Mouse (Mus musculus) limb, embryonic 13.5 days (tissue): Measurements from ENCODE around the gene Msmb. TPM values are rescaled to one million over a fixed set of nuclear protein-coding genes. Genes with fewer than 3 reads are reported as not detected.
"Not testable (repeated sequence)": the region's sequence is repeated elsewhere in the genome, so short reads cannot be mapped to it uniquely, and the experiment has no call there.

Experiments used
- ATAC-seq: fragments of 200-750 bp; cut with Nextera tagmentation; 2 replicates; pipeline ENCODE4 v1.8.0; 2017; ENCODE audit warnings: low read depth, moderate number of reproducible peaks, moderate TSS enrichment; ENCODE audit not compliant: low FRiP score
- H3K27ac ChIP-seq: fragments of 300-500 bp; sonication (generic); 2 replicates; pipeline ENCODE4 v1.5.1; 2015; ENCODE audit warnings: inconsistent platforms, mild to moderate bottlenecking, moderate library complexity
- H3K27me3 ChIP-seq: fragments of 300-500 bp; sonication (generic); 2 replicates; pipeline ENCODE4 v1.6.1; 2015; ENCODE audit warnings: mild to moderate bottlenecking, inconsistent platforms
- H3K36me3 ChIP-seq: fragments of 300-500 bp; sonication (generic); 2 replicates; pipeline ENCODE4 v1.6.1; 2015; ENCODE audit warnings: inconsistent platforms, mild to moderate bottlenecking, moderate library complexity
- H3K4me1 ChIP-seq: fragments of 300-500 bp; sonication (generic); 2 replicates; pipeline ENCODE4 v1.6.1; 2015; ENCODE audit warnings: inconsistent platforms
- H3K4me2 ChIP-seq: fragments of 300-500 bp; sonication (generic); replicated peaks from 2 replicates; pipeline ENCODE4 v1.6.1; 2015; ENCODE audit warnings: inconsistent platforms, mild to moderate bottlenecking, moderate library complexity
- H3K4me3 ChIP-seq: fragments of 300-500 bp; sonication (generic); 2 replicates; pipeline ENCODE4 v1.5.1; 2015; ENCODE audit warnings: moderate library complexity, mild to moderate bottlenecking, inconsistent platforms
- H3K9ac ChIP-seq: fragments of 300-500 bp; sonication (generic); 2 replicates; pipeline ENCODE4 v1.6.1; 2015; ENCODE audit warnings: mild to moderate bottlenecking, inconsistent platforms
- H3K9me3 ChIP-seq: fragments of 300-500 bp; sonication (generic); 2 replicates; pipeline ENCODE4 v1.6.1; 2016; ENCODE audit warnings: inconsistent platforms
- WGBS: fragments of 180-500 bp; shearing (Covaris S2); methylation state at CpG from one replicate; pipeline ENCODE4 v1.1.7; 2015; 5-methylcytosine and 5-hydroxymethylcytosine counted together
- polyA plus RNA-seq: library from polyadenylated mRNA; unstranded; fragments of >200 nt; fragmentation: Nextera tagmentation; extraction: Ambion mirVana; gene quantifications from 2 replicates; pipeline ENCODE4 v1.2.1, GENCODE M21; 2015

The Msmb gene
- polyA plus RNA-seq, 1 experiment from 2014 or later, result not detected

- Histone ChIP-seq H3K9me3 (no peaks in the 10 kb centered on the region), H3K9ac (peak overlapping the region; percentile 69)
Observed at GRCm38 (mm10) chr14:32165278-32166061, 23.6 kb downstream of the Msmb start.

GRCm38 (mm10) chr14:32166062-32166441 is 24.2 kb downstream of the Msmb start:
- H3K4me1 ChIP-seq, result peaks cover 29% of the 10 kb centered on the region
- ATAC-seq, result no peak
- peaks cover 4% of the 10 kb centered on the region for H3K36me3 ChIP-seq
- peak overlapping the region; percentile 54 for H3K4me3 ChIP-seq
- H3K9me3 ChIP-seq, result no peaks in the 10 kb centered on the region
- no peak overlapping the region for H3K27ac ChIP-seq
- no peaks in the 10 kb centered on the region for H3K27me3 ChIP-seq
- peak overlapping the region; percentile 94 for H3K4me2 ChIP-seq
- no peak overlapping the region for H3K9ac ChIP-seq
- WGBS, result 56% methylated on average over 2 of the region's 2 CpGs

More at GRCm38 (mm10) chr14:32165278-32166061, 23.6 kb downstream of the Msmb start:
- peak overlapping the region; percentile 54 for H3K4me3 ChIP-seq
- under 1% methylated on average over 40 of the region's 42 CpGs for WGBS
- H3K4me1 ChIP-seq, result peaks cover 35% of the 10 kb centered on the region
- H3K27me3 ChIP-seq, result no peaks in the 10 kb centered on the region
- no peaks in the 10 kb centered on the region for H3K36me3 ChIP-seq
- peak; percentile 85 for ATAC-seq
- H3K27ac ChIP-seq, result peak overlapping the region; percentile 90
- peak overlapping the region; percentile 94 for H3K4me2 ChIP-seq

- 74% methylated on average over 1 of the region's 1 CpGs for WGBS
- Histone ChIP-seq H3K4me1 (peaks cover 21% of the 10 kb centered on the region), H3K27me3 (no peaks in the 10 kb centered on the region), H3K4me3 (no peak overlapping the region), H3K36me3 (peaks cover 6% of the 10 kb centered on the region), H3K27ac (no peak overlapping the region), H3K9ac (no peak overlapping the region), H3K4me2 (peak overlapping the region; percentile 94), H3K9me3 (no peaks in the 10 kb centered on the region)
- ATAC-seq, result no peak
Observed at GRCm38 (mm10) chr14:32166840-32167239, 25.0 kb downstream of the Msmb start.

GRCm38 (mm10) chr14:32167326-32167725 is 25.5 kb downstream of the Msmb start:
- peaks cover 10% of the 10 kb centered on the region for H3K36me3 ChIP-seq
- H3K9ac ChIP-seq, result no peak overlapping the region
- no peak for ATAC-seq
- 91% methylated on average over 5 of the region's 5 CpGs for WGBS
- no peaks in the 10 kb centered on the region for H3K9me3 ChIP-seq
- no peak overlapping the region for H3K4me3 ChIP-seq
- H3K4me2 ChIP-seq, result no peak overlapping the region
- H3K27ac ChIP-seq, result no peak overlapping the region
- H3K27me3 ChIP-seq, result no peaks in the 10 kb centered on the region
- peaks cover 16% of the 10 kb centered on the region for H3K4me1 ChIP-seq

- Histone ChIP-seq H3K4me2 (no peak overlapping the region), H3K27me3 (no peaks in the 10 kb centered on the region), H3K27ac (no peak overlapping the region), H3K36me3 (peaks cover 22% of the 10 kb centered on the region), H3K9ac (no peak overlapping the region), H3K4me3 (no peak overlapping the region), H3K9me3 (no peaks in the 10 kb centered on the region), H3K4me1 (peaks cover 16% of the 10 kb centered on the region)
- WGBS, result 88% methylated on average over 3 of the region's 3 CpGs
- ATAC-seq, result no peak
Observed at GRCm38 (mm10) chr14:32168653-32169231, 26.9 kb downstream of the Msmb start.

GRCm38 (mm10) chr14:32170137-32170536 is 28.3 kb downstream of the Msmb start:
- 87% methylated on average over 4 of the region's 4 CpGs for WGBS
- Histone ChIP-seq H3K4me1 (peaks cover 10% of the 10 kb centered on the region), H3K4me3 (no peak overlapping the region), H3K27me3 (no peaks in the 10 kb centered on the region), H3K4me2 (no peak overlapping the region), H3K9me3 (no peaks in the 10 kb centered on the region), H3K27ac (no peak overlapping the region), H3K36me3 (peaks cover 29% of the 10 kb centered on the region), H3K9ac (no peak overlapping the region)
- ATAC-seq, result no peak

GRCm38 (mm10) chr14:32175310-32175709 is 33.5 kb downstream of the Msmb start:
- Histone ChIP-seq H3K4me1 (no peaks in the 10 kb centered on the region), H3K9me3 (no peaks in the 10 kb centered on the region), H3K4me3 (no peak overlapping the region), H3K9ac (no peak overlapping the region), H3K27me3 (no peaks in the 10 kb centered on the region), H3K4me2 (no peak overlapping the region), H3K27ac (no peak overlapping the region), H3K36me3 (peaks cover 49% of the 10 kb centered on the region)
- no peak for ATAC-seq
- 82% methylated on average over 2 of the region's 2 CpGs for WGBS

- H3K4me1 ChIP-seq, ATAC-seq, H3K4me2 ChIP-seq, H3K9ac ChIP-seq, H3K27ac ChIP-seq, H3K4me3 ChIP-seq, H3K9me3 ChIP-seq, H3K27me3 ChIP-seq: not testable (repeated sequence)
- WGBS, result 79% methylated on average over 5 of the region's 5 CpGs
- peaks cover 53% of the 10 kb centered on the region for H3K36me3 ChIP-seq
Observed at GRCm38 (mm10) chr14:32176590-32176989, 34.8 kb downstream of the Msmb start.

- Histone ChIP-seq H3K4me3 (no peak overlapping the region), H3K4me1 (no peaks in the 10 kb centered on the region), H3K9me3 (no peaks in the 10 kb centered on the region), H3K27ac (no peak overlapping the region), H3K4me2 (no peak overlapping the region), H3K9ac (no peak overlapping the region), H3K36me3 (peaks cover 56% of the 10 kb centered on the region), H3K27me3 (no peaks in the 10 kb centered on the region)
- 92% methylated on average over 10 of the region's 10 CpGs for WGBS
- ATAC-seq, result no peak
Observed at GRCm38 (mm10) chr14:32179393-32180195, 37.8 kb downstream of the Msmb start.

- Histone ChIP-seq H3K27ac (no peak overlapping the region), H3K9ac (no peak overlapping the region), H3K4me3 (no peak overlapping the region), H3K4me2 (no peak overlapping the region), H3K9me3 (no peaks in the 10 kb centered on the region), H3K36me3 (peaks cover 60% of the 10 kb centered on the region), H3K27me3 (no peaks in the 10 kb centered on the region), H3K4me1 (no peaks in the 10 kb centered on the region)
- 89% methylated on average over 6 of the region's 6 CpGs for WGBS
- no peak for ATAC-seq
Observed at GRCm38 (mm10) chr14:32180861-32181260, 39.0 kb downstream of the Msmb start.

GRCm38 (mm10) chr14:32183846-32184245 is 42.0 kb downstream of the Msmb start:
- H3K9me3 ChIP-seq, result no peaks in the 10 kb centered on the region
- H3K27ac ChIP-seq, result no peak overlapping the region
- no peak overlapping the region for H3K9ac ChIP-seq
- peaks cover 80% of the 10 kb centered on the region for H3K36me3 ChIP-seq
- H3K4me1 ChIP-seq, result no peaks in the 10 kb centered on the region
- H3K4me2 ChIP-seq, result no peak overlapping the region
- H3K27me3 ChIP-seq, result no peaks in the 10 kb centered on the region
- 92% methylated on average over 4 of the region's 4 CpGs for WGBS
- no peak overlapping the region for H3K4me3 ChIP-seq
- no peak for ATAC-seq
